Mouse (Mus musculus): ENCODE data around the gene Gng10.

The Gng10 gene

DNA sequence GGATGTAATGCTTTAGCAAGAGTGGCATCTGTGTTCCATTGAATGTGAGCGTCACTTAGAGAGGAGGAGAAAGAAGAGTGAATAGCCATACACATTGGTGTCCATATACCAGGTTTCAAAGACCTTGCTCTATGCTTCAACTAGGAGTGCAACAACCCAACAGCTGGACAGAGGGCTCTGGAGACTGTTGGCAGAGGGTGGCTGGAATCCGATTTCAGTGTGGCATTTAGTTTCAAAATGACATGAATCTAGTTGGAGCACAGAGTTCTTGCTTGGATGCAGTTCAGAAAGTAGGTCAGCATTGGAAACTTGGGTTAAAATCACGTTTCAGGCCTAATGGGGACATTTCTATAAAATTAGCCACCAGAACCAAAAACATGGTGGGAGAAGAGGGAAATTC lies 19.7 kb upstream of the Gng10 start:
- DNase-seq (ENCODE audit: low read depth, low spot score), result no peak

DNA sequence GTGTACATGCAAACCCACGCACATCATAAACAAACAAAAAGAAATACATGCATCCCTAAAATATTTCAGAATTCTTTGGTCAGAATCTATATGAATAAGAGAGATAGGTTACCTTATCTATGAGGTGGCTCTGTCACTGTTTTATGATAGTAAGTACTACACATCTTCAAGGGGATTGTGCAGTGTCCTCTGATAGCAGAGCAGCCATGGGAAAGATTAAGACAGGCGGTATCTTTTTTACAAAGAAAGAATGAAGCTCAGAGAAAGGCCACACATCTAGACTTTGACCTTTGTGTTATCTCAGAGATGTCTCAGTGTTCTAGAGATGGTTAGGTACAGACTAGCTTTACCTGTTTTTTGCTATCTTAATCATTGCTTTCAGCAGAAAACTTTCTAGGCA lies 18.0 kb upstream of the Gng10 start:
- DNase-seq (ENCODE audit: low read depth, low spot score), result no peak

- DNase-seq (ENCODE audit: low read depth, low spot score), result no peak
Measured at GRCm38 (mm10) chr4:59034325-59034917, 467 bp upstream of the Gng10 start.

DNA sequence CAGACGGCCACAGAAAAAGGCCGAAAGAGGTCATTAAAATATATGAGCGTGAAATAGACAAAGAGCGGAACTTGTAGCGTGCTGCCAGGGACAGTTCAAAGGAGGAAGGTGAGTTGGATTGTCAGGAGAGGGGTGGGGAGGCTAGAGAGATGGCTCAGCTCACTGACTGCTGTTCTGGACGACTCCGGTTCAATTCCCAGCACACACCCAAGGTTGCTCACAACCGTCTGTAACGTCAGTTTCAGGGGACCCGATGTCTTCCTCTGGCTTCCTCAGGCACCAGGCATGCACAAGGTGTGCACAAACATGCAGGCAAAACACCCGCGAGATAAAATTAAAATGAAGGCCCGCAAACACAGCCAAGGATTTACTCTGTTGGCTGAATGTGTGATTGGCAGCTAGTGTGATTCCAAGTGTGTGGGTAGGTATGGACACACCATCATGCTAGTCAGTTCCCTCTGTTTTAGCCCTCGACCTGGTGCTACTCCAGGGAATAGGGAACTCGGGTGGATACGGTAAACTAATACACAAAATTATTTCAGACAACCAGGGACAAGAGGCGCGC lies 980 bp downstream of the Gng10 start:
- no peak for DNase-seq (ENCODE audit: low read depth, low spot score)

DNA sequence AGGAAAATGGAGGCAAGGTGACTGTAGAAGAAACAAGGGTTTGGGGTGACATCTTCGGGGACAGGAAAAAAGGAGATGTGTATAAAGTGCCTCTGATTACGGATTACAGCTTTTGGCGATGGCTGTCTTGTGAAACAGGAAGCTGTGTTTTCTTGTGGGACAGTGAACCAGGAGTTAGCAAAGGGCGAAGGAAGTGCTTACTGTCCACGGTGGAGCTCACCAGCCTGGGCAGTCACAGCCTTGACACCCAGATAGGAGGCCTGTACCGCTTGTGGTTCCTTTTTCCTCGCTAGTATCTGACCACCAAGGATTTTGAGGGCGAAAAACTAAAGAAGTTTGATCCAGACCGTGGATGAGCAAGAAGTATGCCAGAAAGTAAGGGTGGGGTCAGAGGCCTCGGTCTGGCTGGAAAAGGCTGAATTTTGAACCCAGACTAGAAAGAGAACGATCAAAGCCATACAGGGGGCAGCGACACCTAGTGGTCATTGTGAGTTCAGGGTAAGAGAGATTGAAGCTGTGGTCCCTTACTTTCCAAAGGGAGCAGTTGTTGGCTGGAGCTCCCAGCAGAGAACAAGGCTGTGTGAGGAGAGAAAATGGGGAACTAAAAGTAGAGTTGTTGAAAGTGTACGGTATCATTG lies 1.7 kb downstream of the Gng10 start:
- peak; percentile 85 for DNase-seq (ENCODE audit: low read depth, low spot score)

DNA sequence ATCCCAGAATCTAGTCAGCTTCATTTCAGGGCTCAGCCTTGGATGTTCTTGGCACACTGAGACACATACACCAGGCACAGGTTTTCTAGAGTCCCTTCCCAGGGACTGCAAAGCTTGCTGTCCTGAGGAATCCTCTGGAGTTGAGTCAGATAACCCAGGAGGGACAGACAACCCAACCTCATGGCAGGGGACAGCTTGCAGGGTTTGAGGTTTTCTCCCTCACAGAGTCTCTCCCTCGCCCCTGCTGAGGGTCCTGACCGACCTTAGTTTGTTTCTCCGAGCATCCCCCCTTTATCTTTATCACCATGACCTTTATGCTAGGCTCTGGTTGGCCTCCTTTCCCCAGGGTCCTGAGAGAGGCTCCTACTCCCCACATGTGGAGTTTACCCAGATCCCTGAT lies 2.6 kb downstream of the Gng10 start:
- no peak for DNase-seq (ENCODE audit: low read depth, low spot score)

DNA sequence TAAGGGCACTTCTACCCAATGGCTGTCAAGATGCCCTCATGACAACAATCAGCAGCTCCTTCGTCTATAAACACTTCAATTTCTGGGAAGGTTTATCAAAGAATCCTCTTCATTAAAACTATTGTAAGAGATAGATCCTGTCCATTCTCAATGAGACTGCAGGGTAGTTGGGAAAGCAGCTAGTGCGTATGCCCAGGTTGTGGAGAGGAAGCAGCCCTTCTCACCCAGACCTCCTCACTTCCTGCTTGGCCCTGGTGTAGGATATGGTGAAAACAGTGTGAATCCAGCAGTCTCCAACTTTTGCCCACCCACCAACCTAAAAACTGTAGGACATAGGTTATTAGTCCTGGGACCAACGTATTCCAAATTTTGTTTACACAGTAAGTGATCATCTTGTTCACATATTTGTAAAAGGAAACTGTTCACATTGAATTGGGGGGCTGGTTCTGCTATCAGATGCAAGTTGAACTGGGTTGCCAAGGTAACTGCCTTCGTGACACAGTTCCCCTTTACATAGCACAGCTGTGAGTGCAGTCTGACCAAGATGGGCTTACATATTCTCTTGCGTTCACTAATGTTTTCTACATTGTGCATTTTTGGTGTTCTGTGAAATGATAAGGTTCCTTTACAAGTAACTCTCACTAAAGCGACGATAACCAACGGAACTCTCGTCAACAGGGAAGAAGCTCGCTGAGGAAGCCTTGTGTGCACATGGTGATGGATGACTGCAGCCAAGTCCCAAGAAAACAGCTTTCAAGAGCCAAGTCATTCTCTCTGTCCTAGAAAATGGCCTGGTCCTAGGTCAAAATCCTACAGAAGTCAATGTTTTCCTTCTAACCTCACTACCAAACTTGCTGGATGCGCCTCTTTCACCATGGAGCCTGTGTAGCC lies 5.8 kb downstream of the Gng10 start:
- no peak for DNase-seq (ENCODE audit: low read depth, low spot score)

DNA sequence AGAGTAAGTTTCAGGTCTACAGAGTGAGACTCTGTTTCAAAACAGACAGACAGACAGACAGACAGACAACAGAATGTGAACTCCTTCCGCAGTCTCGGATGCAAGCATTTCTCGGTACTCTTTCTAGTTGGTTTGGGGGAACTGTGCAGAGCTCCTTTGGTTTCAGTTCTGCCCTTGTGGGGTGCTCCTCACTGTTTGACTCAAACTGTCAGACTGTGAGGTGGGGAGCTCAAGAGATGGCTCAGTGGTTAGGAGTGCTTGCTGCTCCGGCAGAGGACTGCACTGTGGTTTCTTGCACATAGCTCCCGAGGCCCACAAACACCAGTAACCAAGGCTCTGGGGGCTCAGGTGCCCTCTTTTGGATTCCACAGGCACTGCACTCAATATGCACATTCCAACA lies 8.2 kb downstream of the Gng10 start:
- no peak for DNase-seq (ENCODE audit: low read depth, low spot score)

- no peak for DNase-seq (ENCODE audit: low read depth, low spot score)
Measured at GRCm38 (mm10) chr4:59043891-59044290, 9.0 kb downstream of the Gng10 start.

- peak; percentile 61 for DNase-seq (ENCODE audit: low read depth, low spot score)
Measured at GRCm38 (mm10) chr4:59047222-59047621, 12.3 kb downstream of the Gng10 start.

- no peak for DNase-seq (ENCODE audit: low read depth, low spot score)
Measured at GRCm38 (mm10) chr4:59051081-59051480, 16.2 kb downstream of the Gng10 start.

DNA sequence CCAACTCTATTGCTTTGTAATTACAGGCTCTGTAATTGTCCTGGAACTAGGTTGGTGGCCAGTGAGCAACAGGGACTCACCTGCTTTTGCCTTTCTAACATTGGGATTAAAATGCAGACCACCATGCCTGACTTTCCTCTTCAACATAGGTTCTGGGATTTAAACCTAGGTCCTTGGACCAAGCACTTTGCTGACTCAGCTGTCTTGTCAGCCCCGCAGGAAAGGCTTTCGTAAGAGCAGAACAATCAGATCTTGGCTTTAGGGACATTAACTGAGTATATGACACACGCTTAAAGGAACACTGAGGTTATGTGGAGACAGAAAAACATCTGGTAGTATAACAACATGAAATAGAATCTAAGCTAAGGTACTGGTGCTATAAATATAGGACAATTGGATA lies 23.0 kb downstream of the Gng10 start:
- DNase-seq (ENCODE audit: low read depth, low spot score), result no peak

DNA sequence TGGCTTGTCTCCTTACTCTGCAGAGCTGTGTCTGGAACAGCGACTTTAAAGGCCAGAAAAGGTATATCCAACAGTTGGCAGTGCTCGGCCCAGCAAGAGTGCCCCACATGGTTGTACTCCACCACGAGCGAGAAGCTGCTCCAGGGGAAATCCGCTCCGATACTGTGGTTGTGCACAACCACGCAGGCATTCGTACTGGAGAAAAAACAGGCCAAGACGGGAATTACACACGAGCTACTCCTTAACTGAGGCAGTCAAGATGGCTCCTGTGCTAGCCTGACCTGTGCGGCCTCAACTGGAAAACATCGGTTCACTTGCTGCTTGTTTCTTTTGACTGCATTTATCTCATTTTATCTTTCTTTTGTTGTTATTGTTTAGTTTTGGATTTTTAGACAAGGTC lies 27.6 kb downstream of the Gng10 start:
- peak; percentile 70 for DNase-seq (ENCODE audit: low read depth, low spot score)

DNA sequence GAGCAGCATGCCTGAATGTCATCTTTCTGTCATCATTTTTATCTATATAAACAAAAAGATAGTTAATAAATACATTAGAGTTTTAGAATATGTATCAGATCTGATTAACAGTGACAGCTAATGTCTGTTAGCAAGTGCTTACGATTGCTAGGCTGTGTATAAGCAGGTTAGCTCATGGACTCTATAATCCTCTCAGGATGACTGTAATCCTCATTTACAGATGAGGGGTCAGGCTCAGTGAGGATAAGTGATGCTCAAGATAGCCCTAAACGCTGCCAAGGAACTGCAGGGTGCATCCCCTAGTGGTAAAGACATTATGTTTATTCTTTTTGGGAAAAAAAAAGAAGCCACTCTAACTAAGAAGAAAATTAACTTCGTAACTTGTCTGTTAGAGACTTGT lies 34.4 kb downstream of the Gng10 start:
- DNase-seq (ENCODE audit: low read depth, low spot score), result no peak

GRCm38 (mm10) chr4:59083430-59083829 lies 48.5 kb downstream of the Gng10 start:
- DNase-seq (ENCODE audit: low read depth, low spot score), result no peak

GRCm38 (mm10) chr4:59089391-59089790 lies 54.5 kb downstream of the Gng10 start:
- DNase-seq (ENCODE audit: low read depth, low spot score), result no peak
